Mouse (Mus musculus) CH12.LX (cell line): ENCODE results near the gene Ampd3. TPM values are rescaled to one million over a fixed set of nuclear protein-coding genes. Genes with fewer than 3 reads are reported as not detected.
A peak's percentile ranks its signal among the peaks of the same experiment; 100 is the strongest.

Experiments
- DNase-seq: peaks from one replicate; pipeline ENCODE4 v3.0.0-alpha.2; 2013; ENCODE audit errors: extremely low read depth
- H3K27ac ChIP-seq: 2 replicates; pipeline ENCODE4 v1.5.1; 2012; ENCODE audit warnings: low read depth, mild to moderate bottlenecking, control low read depth, moderate library complexity; ENCODE audit not compliant: insufficient read depth
- H3K27me3 ChIP-seq: replicated peaks from 2 replicates; pipeline ENCODE3; 2012; ENCODE audit warnings: inconsistent platforms
- H3K36me3 ChIP-seq, 2 experiments: replicated peaks in 1 of 2; 2 replicates each; pipeline versions ENCODE3 to v1.6.1; 2012; ENCODE audit warnings: inconsistent platforms in 1 of 2, low read length in 1 of 2, mild to moderate bottlenecking in 1 of 2, mixed read lengths in 1 of 2, moderate library complexity in 1 of 2; ENCODE audit not compliant: control insufficient read depth in 1 of 2, insufficient read depth in 1 of 2
- H3K4me1 ChIP-seq, 2 experiments: 2 replicates each; pipeline ENCODE4 v1.6.1; 2012; ENCODE audit warnings: inconsistent platforms in 1 of 2, moderate library complexity in 1 of 2; ENCODE audit not compliant: insufficient read depth in 2 of 2, control insufficient read depth in 1 of 2
- H3K4me2 ChIP-seq: 2 replicates; pipeline ENCODE4 v1.6.1; 2012; ENCODE audit warnings: low read depth, mild to moderate bottlenecking, control low read depth; ENCODE audit not compliant: poor library complexity, insufficient read depth, severe bottlenecking
- H3K4me3 ChIP-seq, 3 experiments: fragments of 150-350 bp in 1 of 3; sonication (generic) in 1 of 3; replicated peaks in 1 of 3; 2 replicates each; pipeline versions ENCODE3 to v1.5.1; 2011 to 2012; ENCODE audit warnings: low read depth in 2 of 3, low read length in 2 of 3, mild to moderate bottlenecking in 2 of 3, moderate library complexity in 2 of 3, control low read depth in 1 of 3, improper control_type of control experiment in 1 of 3, inconsistent platforms in 1 of 3, mixed read lengths in 1 of 3; ENCODE audit not compliant: poor library complexity in 1 of 3
- H3K79me2 ChIP-seq: replicated peaks from 2 replicates; pipeline ENCODE4 v1.6.1; 2012; ENCODE audit warnings: mild to moderate bottlenecking, moderate library complexity; ENCODE audit not compliant: control insufficient read depth, poor library complexity, insufficient read depth, severe bottlenecking; ENCODE audit errors: extremely low read depth
- H3K9ac ChIP-seq: 2 replicates; pipeline ENCODE4 v1.6.1; 2012; ENCODE audit warnings: low read depth, mild to moderate bottlenecking, control low read depth, moderate library complexity; ENCODE audit not compliant: insufficient read depth
- H3K9me3 ChIP-seq: replicated peaks from 2 replicates; pipeline ENCODE3; 2012; ENCODE audit warnings: low read length, inconsistent platforms, mixed read lengths
- BHLHE40 ChIP-seq: IDR thresholded peaks from 2 replicates; pipeline ENCODE4 v1.6.1; 2011; ENCODE audit warnings: mild to moderate bottlenecking, low read depth, low read length, improper control_type of control experiment
- CHD1 ChIP-seq: IDR thresholded peaks from 2 replicates; pipeline ENCODE4 v1.6.1; 2012; ENCODE audit warnings: low read depth, low read length, improper control_type of control experiment, inconsistent platforms
- CHD2 ChIP-seq: IDR thresholded peaks from 2 replicates; pipeline ENCODE4 v1.6.1; 2011; ENCODE audit warnings: low read length, improper control_type of control experiment
- CTCF ChIP-seq, 2 experiments: IDR thresholded peaks in 1 of 2; conservative IDR thresholded peaks in 1 of 2; 2 replicates each; pipeline ENCODE4 v1.5.1; 2011 to 2012; ENCODE audit warnings: low read depth in 2 of 2, low read length in 2 of 2, improper control_type of control experiment in 1 of 2, inconsistent platforms in 1 of 2, mild to moderate bottlenecking in 1 of 2, moderate library complexity in 1 of 2
- ELF1 ChIP-seq: IDR thresholded peaks from 2 replicates; pipeline ENCODE4 v1.6.1; 2014; ENCODE audit warnings: low read depth, mild to moderate bottlenecking, inconsistent platforms, low read length, improper control_type of control experiment
- EP300 ChIP-seq: IDR thresholded peaks from 2 replicates; pipeline ENCODE4 v1.6.1; 2011; ENCODE audit warnings: low read length, improper control_type of control experiment
- ETS1 ChIP-seq: conservative IDR thresholded peaks from 2 replicates; pipeline ENCODE4 v1.6.1; 2012; ENCODE audit warnings: low read depth, mild to moderate bottlenecking, inconsistent platforms, low read length, improper control_type of control experiment, moderate library complexity
- GABPA ChIP-seq: IDR thresholded peaks from 2 replicates; pipeline ENCODE4 v1.6.1; 2012; ENCODE audit warnings: low read depth, low read length, improper control_type of control experiment, inconsistent platforms; ENCODE audit not compliant: insufficient replicate concordance
- HCFC1 ChIP-seq: IDR thresholded peaks from 2 replicates; pipeline ENCODE4 v1.6.1; 2012; ENCODE audit warnings: low read depth, mild to moderate bottlenecking, inconsistent platforms, low read length, improper control_type of control experiment
- IRF4 ChIP-seq: IDR thresholded peaks from 2 replicates; pipeline ENCODE4 v1.6.1; 2014; ENCODE audit warnings: low read depth, mild to moderate bottlenecking, inconsistent platforms, low read length, improper control_type of control experiment
- JUN ChIP-seq: IDR thresholded peaks from 2 replicates; pipeline ENCODE4 v1.6.1; 2011; ENCODE audit warnings: low read depth, mild to moderate bottlenecking, low read length, improper control_type of control experiment, moderate library complexity; ENCODE audit not compliant: insufficient read depth
- JUND ChIP-seq: conservative IDR thresholded peaks from 2 replicates; pipeline ENCODE4 v1.6.1; 2011; ENCODE audit warnings: low read depth, low read length, improper control_type of control experiment
- KAT2A ChIP-seq: IDR thresholded peaks from 2 replicates; pipeline ENCODE4 v1.6.1; 2012; ENCODE audit warnings: low read length, improper control_type of control experiment, inconsistent platforms; ENCODE audit not compliant: insufficient replicate concordance
- MAFK ChIP-seq: IDR thresholded peaks from 2 replicates; pipeline ENCODE4 v1.6.1; 2011; ENCODE audit warnings: low read length, improper control_type of control experiment; ENCODE audit not compliant: insufficient replicate concordance
- MAX ChIP-seq: IDR thresholded peaks from 2 replicates; pipeline ENCODE4 v1.6.1; 2011; ENCODE audit warnings: low read length, improper control_type of control experiment
- MAZ ChIP-seq: IDR thresholded peaks from 2 replicates; pipeline ENCODE4 v1.6.1; 2012; ENCODE audit warnings: low read depth, mild to moderate bottlenecking, inconsistent platforms, low read length, improper control_type of control experiment, moderate library complexity
- MEF2A ChIP-seq: IDR thresholded peaks from 2 replicates; pipeline ENCODE4 v1.6.1; 2014; ENCODE audit warnings: low read depth, mild to moderate bottlenecking, inconsistent platforms, low read length, improper control_type of control experiment, borderline replicate concordance
- MYC ChIP-seq: IDR thresholded peaks from 2 replicates; pipeline ENCODE4 v1.6.1; 2011; ENCODE audit warnings: low read depth, mild to moderate bottlenecking, improper control_type of control experiment, low read length
- NELFE ChIP-seq: IDR thresholded peaks from 2 replicates; pipeline ENCODE4 v1.6.1; 2011; ENCODE audit warnings: low read depth, low read length, improper control_type of control experiment
- PAX5 ChIP-seq: IDR thresholded peaks from 2 replicates; pipeline ENCODE4 v1.6.1; 2012; ENCODE audit warnings: low read length, inconsistent platforms, mixed read lengths
- POLR2A ChIP-seq: IDR thresholded peaks from 2 replicates; pipeline ENCODE4 v1.6.1; 2011; ENCODE audit warnings: low read depth, mild to moderate bottlenecking, improper control_type of control experiment, low read length
- POLR2AphosphoS2 ChIP-seq: IDR thresholded peaks from 2 replicates; pipeline ENCODE4 v1.6.1; 2011; ENCODE audit warnings: low read depth, low read length, improper control_type of control experiment
- RAD21 ChIP-seq: IDR thresholded peaks from 2 replicates; pipeline ENCODE4 v1.6.1; 2011; ENCODE audit warnings: low read depth, mild to moderate bottlenecking, low read length, improper control_type of control experiment, moderate library complexity
- RCOR1 ChIP-seq: conservative IDR thresholded peaks from 2 replicates; pipeline ENCODE4 v1.6.1; 2012; ENCODE audit warnings: low read depth, mild to moderate bottlenecking, inconsistent platforms, low read length, improper control_type of control experiment
- SIN3A ChIP-seq: IDR thresholded peaks from 2 replicates; pipeline ENCODE4 v1.6.1; 2012; ENCODE audit warnings: low read length, improper control_type of control experiment, inconsistent platforms
- SMC3 ChIP-seq: IDR thresholded peaks from 2 replicates; pipeline ENCODE4 v1.6.1; 2011; ENCODE audit warnings: low read depth, low read length, improper control_type of control experiment
- TBP ChIP-seq: conservative IDR thresholded peaks from 2 replicates; pipeline ENCODE4 v1.6.1; 2011; ENCODE audit warnings: low read depth, low read length, improper control_type of control experiment
- TCF12 ChIP-seq: IDR thresholded peaks from 2 replicates; pipeline ENCODE4 v1.6.1; 2014; ENCODE audit warnings: low read depth, mild to moderate bottlenecking, inconsistent platforms, low read length, improper control_type of control experiment
- UBTF ChIP-seq: IDR thresholded peaks from 2 replicates; pipeline ENCODE4 v1.6.1; 2012; ENCODE audit warnings: low read depth, mild to moderate bottlenecking, inconsistent platforms, low read length, improper control_type of control experiment, moderate library complexity
- USF1 ChIP-seq: IDR thresholded peaks from 2 replicates; pipeline ENCODE4 v1.6.1; 2014; ENCODE audit warnings: low read depth, mild to moderate bottlenecking, inconsistent platforms, low read length, improper control_type of control experiment
- USF2 ChIP-seq: conservative IDR thresholded peaks from 2 replicates; pipeline ENCODE4 v1.6.1; 2011; ENCODE audit warnings: low read depth, low read length, improper control_type of control experiment
- ZC3H11A ChIP-seq: IDR thresholded peaks from 2 replicates; pipeline ENCODE4 v1.6.1; 2012; ENCODE audit warnings: low read depth, mild to moderate bottlenecking, inconsistent platforms, low read length, improper control_type of control experiment
- ZKSCAN1 ChIP-seq: IDR thresholded peaks from 2 replicates; pipeline ENCODE4 v1.6.1; 2012; ENCODE audit warnings: low read depth, inconsistent platforms, low read length, improper control_type of control experiment, borderline replicate concordance
- ZMIZ1 ChIP-seq: IDR thresholded peaks from 2 replicates; pipeline ENCODE4 v1.6.1; 2012; ENCODE audit warnings: low read depth, mild to moderate bottlenecking, inconsistent platforms, low read length, improper control_type of control experiment
- ZNF384 ChIP-seq: IDR thresholded peaks from 2 replicates; pipeline ENCODE4 v1.6.1; 2012; ENCODE audit warnings: low read depth, low read length, improper control_type of control experiment, inconsistent platforms
- dilution Hi-C: fragments of 300-500 bp; cut with MboI; formaldehyde crosslinking; loops from 2 replicates; pipeline ENCODE4 v1.14.3; 2020; ENCODE audit warnings: low sequenced_read_pairs; ENCODE audit not compliant: extremely low pct_unique_long_range_greater_than_20kb, extremely low pct_ligation_motif_present
- in situ Hi-C: fragments of 300-500 bp; cut with MboI; formaldehyde crosslinking; loops from 3 replicates; pipeline ENCODE4 v1.14.3; 2019; ENCODE audit warnings: low sequenced_read_pairs, low pct_ligation_motif_present, low pct_unique_long_range_greater_than_20kb, mixed read lengths
- polyA plus RNA-seq: library from polyadenylated mRNA; unstranded; fragments of >175 nt; gene quantifications from 2 replicates; pipeline ENCODE4 v1.2.1, GENCODE M21; 2012; ENCODE audit warnings: low read depth; ENCODE audit not compliant: insufficient read length
- total RNA-seq, 2 experiments: library from RNA; depleted of rRNA; stranded (reverse); fragments of 300-350 nt in 1 of 2; fragments of >200 nt in 1 of 2; gene quantifications; 2 replicates each; pipeline ENCODE4 v1.2.3; 2012 to 2014

The Ampd3 gene
- total and polyA plus RNA-seq, 3 experiments = 0.08 to 0.84 (median 0.30) TPM

DNA sequence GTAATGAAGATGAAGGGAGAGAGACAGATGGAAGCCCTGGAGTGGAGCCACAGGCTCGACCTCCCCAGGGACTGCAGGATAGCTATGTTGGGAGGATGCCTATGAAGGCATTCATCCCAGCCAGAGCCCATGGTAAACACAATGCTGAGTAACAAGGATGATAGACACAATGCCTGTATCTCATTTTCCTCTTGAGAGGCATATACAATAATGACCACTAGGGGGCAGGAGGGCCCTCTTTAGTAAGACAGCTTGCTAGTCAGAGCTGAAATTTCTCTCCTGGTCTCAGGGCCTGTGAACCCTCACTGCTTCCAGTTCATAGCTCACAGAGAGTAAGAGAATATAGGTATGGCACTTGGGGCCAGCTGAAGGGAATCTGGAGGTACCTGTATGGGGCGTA is 41.0 kb upstream of the Ampd3 start:
- Histone ChIP-seq H3K4me2 (no peak overlapping the region), H3K27ac (no peak overlapping the region), H3K9ac (no peak overlapping the region), H3K27me3 (no peaks in the 10 kb centered on the region), H3K4me3 (no peak overlapping the region), H3K79me2 (no peaks in the 10 kb centered on the region), H3K9me3 (no peaks in the 10 kb centered on the region), H3K36me3 (no peaks in the 10 kb centered on the region), H3K4me1 (peaks cover 2 to 39% of the 10 kb centered on the region in 2 experiments; a peak in 3 of 4 replicates)
- in situ Hi-C loops (loop anchor here (5.0 to 10.0 kb wide), 3 partner anchors 70 to 288 kb away; no protein-coding TSS in a partner anchor), dilution Hi-C loops (no loop called here)
- no peak for TF ChIP-seq KAT2A
- no peak for TF ChIP-seq MAZ
- TF ChIP-seq TCF12 = no peak
- TF ChIP-seq SIN3A = no peak
- TF ChIP-seq ZC3H11A = peak; percentile 30; the same call in 1 of the 2 replicates
- no peak for TF ChIP-seq GABPA
- TF ChIP-seq CHD1 = no peak
- no peak for TF ChIP-seq ELF1
- TF ChIP-seq MEF2A = no peak
- TF ChIP-seq MAFK = no peak
- TF ChIP-seq CTCF (conservative IDR thresholded peaks at IDR 0.05 in 1 of 2, IDR thresholded peaks at IDR 0.05 in 1 of 2; ENCODE audit: low read depth in 2 of 2, low read length in 2 of 2) = peak; percentile 76 to 92
- TF ChIP-seq IRF4 = no peak
- TF ChIP-seq POLR2A = no peak
- TF ChIP-seq PAX5 = no peak
- no peak for TF ChIP-seq USF2
- peak; percentile 81 for TF ChIP-seq SMC3
- TF ChIP-seq ZKSCAN1 = no peak
- no peak for TF ChIP-seq RCOR1
- no peak for TF ChIP-seq NELFE
- 0 out of 2 replicates have a peak, but pooled peaks have one; percentile 9 for TF ChIP-seq JUND
- TF ChIP-seq JUN = no peak
- TF ChIP-seq ZMIZ1 = no peak
- no peak for TF ChIP-seq MYC
- no peak for TF ChIP-seq TBP
- TF ChIP-seq RAD21 = peak; percentile 84
- TF ChIP-seq BHLHE40 = no peak
- no peak for TF ChIP-seq CHD2
- TF ChIP-seq USF1 = no peak
- TF ChIP-seq POLR2AphosphoS2 = no peak
- no peak for TF ChIP-seq ZNF384
- no peak for TF ChIP-seq HCFC1
- TF ChIP-seq EP300 = no peak
- TF ChIP-seq ETS1 = no peak
- TF ChIP-seq UBTF = no peak
- TF ChIP-seq MAX = no peak
- peak; percentile 79 for DNase-seq
